Mouse (Mus musculus) forebrain, embryonic 16.5 days (tissue): ENCODE results near the gene Caap1. TPM values are rescaled to one million over a fixed set of nuclear protein-coding genes. Genes with fewer than 3 reads are reported as not detected.

Experiments used
- polyA plus RNA-seq: library from polyadenylated mRNA; unstranded; fragments of >200 nt; fragmentation: Nextera tagmentation; extraction: Ambion mirVana; gene quantifications from 2 replicates; pipeline ENCODE4 v1.2.1, GENCODE M21; 2015

Gene Caap1
- polyA plus RNA-seq, 1 experiment from 2014 or later = 18.7 TPM

Other genes with a start within 250 kb of the Caap1 start
- gene Gm10306, start 250 bp downstream of the Caap1 start, polyA plus RNA-seq = not detected in 2 replicates
- 80.3 and 84.1 TPM in 2 replicates for gene Plaa, start 46.4 kb upstream of the Caap1 start, polyA plus RNA-seq
- 26.2 and 26.8 TPM in 2 replicates for gene Ift74, start 57.7 kb upstream of the Caap1 start, polyA plus RNA-seq
- gene Lrrc19, start 93.3 kb upstream of the Caap1 start, polyA plus RNA-seq = 0.35 and 0.36 TPM in 2 replicates
- gene Tek, start 182.5 kb upstream of the Caap1 start, polyA plus RNA-seq = 9.7 and 10.4 TPM in 2 replicates